Mouse (Mus musculus): ENCODE results near the gene Col8a2. TPM values are rescaled to one million over a fixed set of nuclear protein-coding genes. Genes with fewer than 3 reads are reported as not detected.

Col8a2 gene
- polyA plus RNA-seq, 1 experiment from 2014 or later, result 13.3 TPM

- peaks cover 28% of the 10 kb centered on the region for H3K4me1 ChIP-seq (replicated peaks)
- H3K9ac ChIP-seq (replicated peaks), result 0 out of 2 replicates have a peak overlapping the region, but pooled peaks have one; percentile 66
- peaks cover 67% of the 10 kb centered on the region for H3K27me3 ChIP-seq
- H3K36me3 ChIP-seq, result no peaks in the 10 kb centered on the region
- no peak overlapping the region for H3K27ac ChIP-seq
- peak overlapping the region; percentile 51 for H3K4me3 ChIP-seq (replicated peaks)
- H3K9me3 ChIP-seq, result peaks cover 6% of the 10 kb centered on the region
- peak overlapping the region; percentile 69 for H3K4me2 ChIP-seq
- no peak for ATAC-seq (ENCODE audit: insufficient number of reproducible peaks, insufficient read depth, low FRiP score, low TSS enrichment, low read depth)
- WGBS, result 44% methylated on average over 11 of the region's 11 CpGs
Measured at GRCm38 (mm10) chr4:126287302-126287995, 856 bp downstream of the Col8a2 start.

DNA sequence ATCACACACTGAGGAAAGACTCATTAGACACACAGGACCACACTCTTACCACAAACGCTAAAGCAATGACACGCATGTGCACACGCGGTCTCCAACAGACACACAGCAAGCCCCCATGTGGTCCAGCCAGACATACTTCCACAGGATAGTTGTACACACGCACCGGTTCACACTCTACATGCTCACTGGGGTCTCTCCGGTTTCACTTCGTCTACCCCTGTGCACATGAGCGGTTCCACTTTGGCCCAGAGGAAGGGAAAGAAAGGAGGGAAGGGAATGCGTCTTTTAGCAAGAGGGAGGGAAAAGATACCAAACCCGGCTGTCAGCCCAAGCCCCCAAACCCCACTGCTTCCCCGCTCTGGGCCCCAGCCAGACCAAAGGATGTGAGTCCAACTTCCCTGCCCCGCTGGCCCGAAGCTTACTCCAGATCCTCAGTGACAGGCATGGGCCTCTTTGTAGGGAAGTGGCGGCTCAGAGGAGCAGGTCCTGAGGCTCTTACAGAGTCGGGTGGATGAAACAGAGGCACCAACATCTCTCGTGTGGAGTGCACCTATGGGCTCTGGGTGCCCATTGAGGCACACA, 1.6 kb downstream of the Col8a2 start:
- Histone ChIP-seq H3K4me1 (replicated peaks) (peaks cover 28% of the 10 kb centered on the region), H3K4me3 (replicated peaks) (peak overlapping the region; percentile 51), H3K27ac (no peak overlapping the region), H3K9me3 (peaks cover 6% of the 10 kb centered on the region), H3K27me3 (peaks cover 67% of the 10 kb centered on the region), H3K9ac (replicated peaks) (no peak overlapping the region), H3K36me3 (no peaks in the 10 kb centered on the region), H3K4me2 (peak overlapping the region; percentile 69)
- no peak for ATAC-seq (ENCODE audit: insufficient number of reproducible peaks, insufficient read depth, low FRiP score, low TSS enrichment, low read depth)
- 37% methylated on average over 17 of the region's 17 CpGs for WGBS

- peaks cover 28% of the 10 kb centered on the region for H3K4me1 ChIP-seq (replicated peaks)
- H3K4me2 ChIP-seq, result no peak overlapping the region
- 85% methylated on average over 8 of the region's 8 CpGs for WGBS
- H3K9ac ChIP-seq (replicated peaks), result no peak overlapping the region
- no peaks in the 10 kb centered on the region for H3K36me3 ChIP-seq
- H3K27me3 ChIP-seq, result peaks cover 60% of the 10 kb centered on the region
- peaks cover 6% of the 10 kb centered on the region for H3K9me3 ChIP-seq
- ATAC-seq (ENCODE audit: insufficient number of reproducible peaks, insufficient read depth, low FRiP score, low TSS enrichment, low read depth), result no peak
- no peak overlapping the region for H3K27ac ChIP-seq
- H3K4me3 ChIP-seq (replicated peaks), result no peak overlapping the region
Measured at GRCm38 (mm10) chr4:126290314-126290713, 3.7 kb downstream of the Col8a2 start.

DNA sequence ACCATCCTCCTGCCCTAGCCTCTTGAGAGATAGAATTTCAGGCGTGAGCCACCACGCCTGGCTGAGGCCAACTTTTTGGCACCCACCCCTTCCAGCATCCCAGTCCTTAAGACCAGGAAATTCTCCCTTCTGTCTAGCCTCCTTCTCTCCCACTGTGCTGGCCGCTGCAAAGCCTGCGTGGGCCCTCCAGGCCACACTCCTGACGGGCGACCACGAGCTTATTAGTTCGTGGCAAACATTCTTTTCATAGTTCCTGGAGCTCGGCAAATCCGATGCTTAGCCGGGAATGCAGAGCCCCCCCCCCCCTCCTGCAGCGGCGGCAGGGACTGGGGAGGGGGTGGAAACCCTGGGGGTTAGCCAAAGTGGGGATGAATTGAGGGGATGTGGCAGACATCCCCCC, 4.6 kb downstream of the Col8a2 start:
- peaks cover 29% of the 10 kb centered on the region for H3K4me1 ChIP-seq (replicated peaks)

DNA sequence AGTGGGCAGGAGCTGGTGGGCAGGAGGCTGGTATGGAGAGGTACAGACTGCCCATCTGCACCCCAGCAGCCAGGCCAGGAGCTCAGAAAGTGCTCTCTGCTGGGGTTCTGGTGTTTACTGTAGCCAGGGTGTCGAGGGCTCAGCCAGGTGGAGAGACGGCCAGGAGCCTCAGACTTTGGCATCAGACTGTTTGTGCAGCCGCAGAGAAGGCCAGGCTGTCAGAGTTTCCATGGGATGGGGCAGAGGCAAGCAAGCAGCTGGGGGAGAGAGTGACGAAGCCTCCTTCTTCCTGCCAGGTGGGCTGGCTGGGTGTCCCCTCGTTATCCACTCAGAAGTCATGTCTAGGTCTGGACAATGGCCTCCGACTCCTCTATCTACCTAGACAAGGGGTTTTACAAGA, 8.6 kb downstream of the Col8a2 start:
- H3K4me1 ChIP-seq (replicated peaks), result peaks cover 28% of the 10 kb centered on the region
- WGBS, result 72% methylated on average over 6 of the region's 6 CpGs
- no peaks in the 10 kb centered on the region for H3K9me3 ChIP-seq
- H3K36me3 ChIP-seq, result no peaks in the 10 kb centered on the region
- ATAC-seq (ENCODE audit: insufficient number of reproducible peaks, insufficient read depth, low FRiP score, low TSS enrichment, low read depth), result no peak
- no peak overlapping the region for H3K27ac ChIP-seq
- no peak overlapping the region for H3K9ac ChIP-seq (replicated peaks)
- H3K4me3 ChIP-seq (replicated peaks), result no peak overlapping the region
- peaks cover 47% of the 10 kb centered on the region for H3K27me3 ChIP-seq
- no peak overlapping the region for H3K4me2 ChIP-seq

More for the DNA sequence above, 4.6 kb downstream of the Col8a2 start:
- no peak overlapping the region for H3K4me3 ChIP-seq (replicated peaks)
- H3K4me2 ChIP-seq, result peak overlapping the region; percentile 30; the same call in 1 of the 2 replicates
- H3K27me3 ChIP-seq, result peaks cover 54% of the 10 kb centered on the region
- no peak overlapping the region; the same call in 1 of the 2 replicates for H3K9ac ChIP-seq (replicated peaks)
- H3K36me3 ChIP-seq, result no peaks in the 10 kb centered on the region
- no peaks in the 10 kb centered on the region for H3K9me3 ChIP-seq
- peak overlapping the region; percentile 71; the same call in 1 of the 2 replicates for H3K27ac ChIP-seq
- ATAC-seq (ENCODE audit: insufficient number of reproducible peaks, insufficient read depth, low FRiP score, low TSS enrichment, low read depth), result no peak
- WGBS, result 18% methylated on average over 13 of the region's 13 CpGs

DNA sequence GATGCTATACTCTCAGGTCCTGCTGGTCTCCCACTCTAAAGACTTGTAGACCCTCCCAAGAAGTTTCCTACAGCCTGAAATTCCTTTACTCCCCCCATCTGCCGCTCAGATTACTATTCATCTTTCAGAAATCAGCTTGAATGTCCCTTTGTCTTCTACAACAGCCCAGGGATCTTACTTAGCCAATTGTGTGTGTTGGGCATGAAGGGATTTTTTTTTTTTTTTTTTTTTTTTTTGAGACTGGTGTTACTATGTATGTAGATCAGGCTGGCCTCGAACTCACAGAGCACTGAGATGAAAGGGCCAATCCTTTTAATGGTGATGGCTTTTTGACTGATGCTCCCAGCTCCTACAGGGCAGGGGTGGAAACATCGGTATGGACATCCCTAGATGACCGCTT, 9.3 kb downstream of the Col8a2 start:
- Histone ChIP-seq H3K4me3 (replicated peaks) (no peak overlapping the region), H3K9ac (replicated peaks) (no peak overlapping the region), H3K36me3 (no peaks in the 10 kb centered on the region), H3K27me3 (peaks cover 50% of the 10 kb centered on the region), H3K4me2 (peak overlapping the region; percentile 74; the same call in 1 of the 2 replicates), H3K4me1 (replicated peaks) (peaks cover 33% of the 10 kb centered on the region), H3K27ac (peak overlapping the region; percentile 77; the same call in 1 of the 2 replicates), H3K9me3 (no peaks in the 10 kb centered on the region)
- WGBS, result 38% methylated on average over 4 of the region's 4 CpGs
- ATAC-seq (ENCODE audit: insufficient number of reproducible peaks, insufficient read depth, low FRiP score, low TSS enrichment, low read depth), result no peak

- Histone ChIP-seq H3K9me3 (no peaks in the 10 kb centered on the region), H3K4me3 (replicated peaks) (peak overlapping the region; percentile 35), H3K27ac (peak overlapping the region; percentile 77), H3K27me3 (peaks cover 55% of the 10 kb centered on the region), H3K4me2 (peak overlapping the region; percentile 74), H3K9ac (replicated peaks) (peak overlapping the region; percentile 55), H3K4me1 (replicated peaks) (peaks cover 34% of the 10 kb centered on the region), H3K36me3 (no peaks in the 10 kb centered on the region)
- under 1% methylated on average over 34 of the region's 34 CpGs for WGBS
- no peak for ATAC-seq (ENCODE audit: insufficient number of reproducible peaks, insufficient read depth, low FRiP score, low TSS enrichment, low read depth)
Measured at GRCm38 (mm10) chr4:126296617-126297101, 10.1 kb downstream of the Col8a2 start.

DNA sequence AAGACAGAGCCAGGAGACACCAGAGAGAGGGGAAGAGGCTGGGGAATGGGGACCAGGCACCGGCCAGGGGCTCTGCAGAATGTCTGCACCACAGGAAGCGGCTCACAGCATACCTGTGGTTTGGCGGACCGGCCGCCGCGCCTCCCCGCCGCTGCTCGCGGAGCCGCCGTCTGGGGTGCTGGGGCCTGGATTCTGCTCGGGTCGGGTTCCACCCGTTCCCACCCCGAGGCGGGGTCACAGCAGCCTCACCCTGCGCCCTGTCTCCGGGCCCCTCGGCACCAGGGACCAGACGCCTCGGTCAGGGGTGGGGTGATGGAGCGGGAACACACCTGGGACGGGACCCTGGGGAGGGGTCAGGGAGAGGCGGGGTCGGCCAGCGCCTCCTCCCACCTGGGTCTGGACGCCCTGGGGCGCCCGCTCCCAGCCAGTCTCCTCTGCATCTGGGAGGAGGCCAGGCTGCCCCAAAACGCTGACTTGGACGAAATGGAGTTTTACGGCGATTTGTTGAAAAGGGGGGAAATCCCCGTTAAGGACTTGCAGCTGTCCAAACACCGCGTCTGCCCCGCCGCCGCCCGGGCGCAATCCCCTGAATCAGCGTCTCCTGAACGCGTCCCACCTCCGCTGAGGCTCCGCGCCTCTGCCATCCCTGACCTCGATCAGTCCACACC, 14.5 kb downstream of the Col8a2 start:
- Histone ChIP-seq H3K27me3 (peaks cover 65% of the 10 kb centered on the region), H3K4me1 (replicated peaks) (peaks cover 41% of the 10 kb centered on the region), H3K27ac (peak overlapping the region; percentile 75), H3K36me3 (no peaks in the 10 kb centered on the region), H3K9ac (replicated peaks) (peak overlapping the region; percentile 45), H3K4me3 (replicated peaks) (peak overlapping the region; percentile 45), H3K9me3 (peaks cover 3% of the 10 kb centered on the region; the same call in 1 of the 2 replicates), H3K4me2 (peak overlapping the region; percentile 89)
- ATAC-seq (ENCODE audit: insufficient number of reproducible peaks, insufficient read depth, low FRiP score, low TSS enrichment, low read depth), result peak; percentile 61; the same call in 1 of the 2 replicates
- WGBS, result under 1% methylated on average over 50 of the region's 50 CpGs

- peaks cover 61% of the 10 kb centered on the region for H3K27me3 ChIP-seq
- peak overlapping the region; percentile 75 for H3K27ac ChIP-seq
- H3K4me3 ChIP-seq (replicated peaks), result peak overlapping the region; percentile 45
- 4% methylated on average over 27 of the region's 27 CpGs for WGBS
- H3K9ac ChIP-seq (replicated peaks), result peak overlapping the region; percentile 45; the same call in 1 of the 2 replicates
- H3K4me1 ChIP-seq (replicated peaks), result peaks cover 35% of the 10 kb centered on the region
- peak overlapping the region; percentile 89 for H3K4me2 ChIP-seq
- H3K9me3 ChIP-seq, result peaks cover 5% of the 10 kb centered on the region; the same call in 1 of the 2 replicates
- 0 out of 2 replicates have a peak, but pooled peaks have one; percentile 28 for ATAC-seq (ENCODE audit: insufficient number of reproducible peaks, insufficient read depth, low FRiP score, low TSS enrichment, low read depth)
- no peaks in the 10 kb centered on the region for H3K36me3 ChIP-seq
Measured at GRCm38 (mm10) chr4:126301584-126302309, 15.2 kb downstream of the Col8a2 start.

- Histone ChIP-seq H3K4me1 (replicated peaks) (peaks cover 26% of the 10 kb centered on the region), H3K27me3 (peaks cover 43% of the 10 kb centered on the region), H3K9me3 (peaks cover 5% of the 10 kb centered on the region; the same call in 1 of the 2 replicates), H3K9ac (replicated peaks) (no peak overlapping the region), H3K36me3 (no peaks in the 10 kb centered on the region), H3K4me2 (no peak overlapping the region), H3K4me3 (replicated peaks) (no peak overlapping the region), H3K27ac (no peak overlapping the region)
- no peak for ATAC-seq (ENCODE audit: insufficient number of reproducible peaks, insufficient read depth, low FRiP score, low TSS enrichment, low read depth)
- 52% methylated on average over 4 of the region's 4 CpGs for WGBS
Measured at GRCm38 (mm10) chr4:126303877-126304276, 17.3 kb downstream of the Col8a2 start.
